Mouse (Mus musculus) spleen, adult 12 weeks (tissue): Measurements from ENCODE around the gene Lrrc57.

Experiments
- DNase-seq: peaks from one replicate; pipeline ENCODE4 v3.0.0; 2022; ENCODE audit warnings: low spot score

Lrrc57 gene

GRCm38 (mm10) chr2:120608830-120609723, at the start of gene Lrrc57, which contains the start of gene Haus2:
TSS of gene Lrrc57 (minus strand) at chr2:120609520.
TSS of gene Haus2 (plus strand) at chr2:120609383.
- DNase-seq = peak; percentile 86

- DNase-seq = no peak
These were observed 49.2 kb upstream of the Lrrc57 start for GRCm38 (mm10) chr2:120658486-120658885.

GRCm38 (mm10) chr2:120656711-120657110, 47.4 kb upstream of the Lrrc57 start:
- DNase-seq = no peak

- DNase-seq = no peak
These were observed 46.6 kb upstream of the Lrrc57 start for GRCm38 (mm10) chr2:120655905-120656304.

GRCm38 (mm10) chr2:120654693-120655092, 45.4 kb upstream of the Lrrc57 start:
- no peak for DNase-seq

- DNase-seq = no peak
These were observed 43.6 kb upstream of the Lrrc57 start for GRCm38 (mm10) chr2:120652925-120653284.

GRCm38 (mm10) chr2:120652256-120652924, 43.1 kb upstream of the Lrrc57 start:
- DNase-seq = no peak

- DNase-seq = no peak
These were observed 37.5 kb upstream of the Lrrc57 start for GRCm38 (mm10) chr2:120646777-120647176.

GRCm38 (mm10) chr2:120643836-120644235, 34.5 kb upstream of the Lrrc57 start:
- DNase-seq = no peak

- no peak for DNase-seq
These were observed 31.5 kb upstream of the Lrrc57 start for GRCm38 (mm10) chr2:120640835-120641234.

GRCm38 (mm10) chr2:120631957-120632356, 22.6 kb upstream of the Lrrc57 start:
- peak; percentile 3 for DNase-seq

- no peak for DNase-seq
These were observed 22.2 kb upstream of the Lrrc57 start for GRCm38 (mm10) chr2:120631521-120631920.

- no peak for DNase-seq
These were observed 21.3 kb upstream of the Lrrc57 start for GRCm38 (mm10) chr2:120630655-120631054.

- DNase-seq = no peak
These were observed 20.9 kb upstream of the Lrrc57 start for GRCm38 (mm10) chr2:120630246-120630645.

GRCm38 (mm10) chr2:120628886-120629735, 19.8 kb upstream of the Lrrc57 start, which contains the start of gene Stard9:
TSS of gene Stard9 (plus strand) at chr2:120629121.
- DNase-seq = peak; percentile 96

GRCm38 (mm10) chr2:120628076-120628865, 19.0 kb upstream of the Lrrc57 start:
- no peak for DNase-seq

GRCm38 (mm10) chr2:120622920-120623319, 13.6 kb upstream of the Lrrc57 start:
- DNase-seq = no peak

GRCm38 (mm10) chr2:120619538-120619937, 10.2 kb upstream of the Lrrc57 start:
- no peak for DNase-seq

GRCm38 (mm10) chr2:120616279-120617163, 7.2 kb upstream of the Lrrc57 start:
- no peak for DNase-seq

GRCm38 (mm10) chr2:120606021-120606690, 3.2 kb downstream of the Lrrc57 start:
- no peak for DNase-seq
